Mouse (Mus musculus) ZHBTc4 (cell line): ENCODE results near the gene Micu1.

Source experiments
- DNase-seq: peaks from one replicate; pipeline ENCODE4 v3.0.0-alpha.2; 2011; ENCODE audit warnings: low read depth, low spot score

The Micu1 gene

DNA sequence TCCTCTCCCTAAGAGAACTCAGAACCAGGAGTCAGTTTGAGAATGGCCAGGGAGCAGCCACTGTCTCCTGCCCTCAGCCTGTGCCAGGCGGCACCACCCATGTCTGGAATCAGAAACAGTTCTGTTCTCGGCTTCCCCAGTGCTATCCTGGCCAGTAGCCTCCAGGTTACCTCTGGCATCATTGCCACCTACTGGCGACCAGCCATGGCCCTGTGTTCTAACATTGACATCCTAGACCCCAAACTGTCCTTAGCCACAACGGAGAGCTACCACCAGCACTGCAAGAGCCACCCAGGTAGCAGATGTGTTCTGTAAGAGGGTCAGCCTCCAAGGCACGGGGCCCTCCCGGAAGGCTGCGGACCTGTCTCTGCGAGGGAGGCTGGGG is 200.3 kb downstream of the Micu1 start:
- no peak for DNase-seq

DNA sequence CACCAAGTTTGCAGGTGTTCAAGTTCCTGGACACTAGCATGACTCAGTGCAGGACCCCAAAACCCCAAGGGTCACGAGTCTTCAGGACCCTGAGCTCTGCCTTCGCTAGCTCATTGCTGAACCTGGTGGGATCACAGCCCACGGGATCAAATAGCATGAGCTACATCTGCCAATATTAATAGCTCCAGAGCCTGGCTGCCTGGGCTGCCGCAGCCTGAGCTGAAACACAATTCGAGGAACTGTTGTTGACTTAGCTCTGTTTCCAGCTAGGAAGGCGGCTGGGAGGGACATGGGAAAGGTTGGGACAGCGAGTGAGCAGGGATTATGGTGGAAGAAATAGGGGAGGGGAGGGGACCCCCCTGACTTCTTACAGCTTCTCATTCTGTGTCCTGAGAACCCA is 200.9 kb downstream of the Micu1 start:
- DNase-seq: no peak

DNA sequence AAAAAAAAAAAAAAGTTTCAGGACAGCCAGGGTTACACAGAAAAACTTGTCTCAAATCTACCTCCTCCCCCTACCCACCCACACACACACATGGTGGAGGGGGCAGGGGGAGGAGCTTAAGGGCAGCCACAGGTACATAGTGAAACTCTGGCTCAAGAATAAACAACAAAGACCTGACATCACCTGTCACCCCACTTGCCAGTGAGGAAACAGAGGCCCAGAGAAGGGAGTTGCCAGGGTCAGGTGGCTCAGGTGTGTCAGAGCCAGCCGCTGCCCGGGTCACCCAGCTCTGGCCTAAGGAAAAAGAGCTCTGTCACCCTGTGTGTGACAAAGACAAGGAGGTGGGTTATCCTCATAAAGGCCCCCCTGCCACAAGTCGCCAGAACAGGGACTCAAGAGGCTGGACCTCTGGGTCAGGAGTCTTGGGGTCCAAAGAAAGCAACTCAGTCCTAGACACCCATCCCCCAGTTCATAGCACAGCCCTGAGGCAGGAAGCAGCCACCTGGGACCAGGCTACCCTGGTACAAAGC is 204.9 kb downstream of the Micu1 start:
- DNase-seq: no peak

- peak; percentile 62 for DNase-seq
Observed at GRCm38 (mm10) chr10:59907695-59908299, 205.5 kb downstream of the Micu1 start.

GRCm38 (mm10) chr10:59908776-59909315 is 206.6 kb downstream of the Micu1 start:
- no peak for DNase-seq

- DNase-seq: peak; percentile 58
Observed at GRCm38 (mm10) chr10:59909357-59909847, 207.1 kb downstream of the Micu1 start.

DNA sequence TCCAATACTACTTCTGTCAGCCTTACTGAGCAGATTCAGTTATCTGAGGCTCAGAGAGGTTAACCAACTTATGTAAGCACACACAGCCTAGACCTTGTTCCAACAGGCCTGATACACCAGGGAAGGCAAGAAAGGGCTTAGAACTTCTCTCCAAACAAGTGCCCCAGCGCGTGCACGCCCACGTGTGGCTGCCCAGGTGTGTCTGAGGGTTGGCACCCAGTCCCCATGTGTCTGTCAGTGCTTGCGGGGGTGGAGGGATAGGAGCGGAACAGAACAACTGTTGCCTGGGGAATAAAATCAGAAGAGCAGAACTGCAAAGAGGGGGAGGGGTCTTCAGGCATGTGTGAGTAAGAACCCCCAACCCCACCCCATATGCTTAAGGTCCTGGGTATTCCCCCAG is 208.8 kb downstream of the Micu1 start:
- DNase-seq: no peak

DNA sequence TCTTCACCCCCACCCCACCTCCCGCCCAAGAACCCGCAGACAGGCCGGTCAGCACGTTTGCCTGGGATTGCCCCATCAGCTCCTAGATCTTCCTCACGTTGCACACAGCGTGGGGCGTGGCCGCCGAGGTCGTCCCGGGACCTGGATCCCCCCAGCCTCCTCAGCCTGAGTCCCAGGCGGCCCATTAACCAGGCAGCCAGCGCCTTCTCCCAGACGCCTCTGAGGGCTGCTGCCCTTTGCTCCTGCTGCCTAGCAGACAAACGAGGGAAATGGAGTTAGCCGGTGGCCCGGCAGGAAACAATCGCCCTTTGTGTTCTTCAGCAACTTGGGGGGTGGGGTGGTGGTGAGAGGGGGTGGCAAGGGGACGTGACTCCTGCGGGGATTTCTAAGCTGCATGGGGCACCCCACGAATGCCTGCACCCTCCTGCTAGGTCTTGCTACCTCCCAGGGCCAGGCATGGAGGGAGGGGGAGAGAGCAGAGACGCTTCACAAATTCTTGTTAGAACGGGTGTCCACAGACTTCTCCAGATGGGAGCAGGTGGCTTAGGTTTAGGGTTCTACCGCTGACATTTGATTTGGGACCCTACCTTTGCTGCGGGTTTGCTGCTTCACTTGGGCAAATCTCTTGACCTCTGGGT is 209.4 kb downstream of the Micu1 start:
- peak; percentile 53 for DNase-seq
